Mouse (Mus musculus) thymus, adult 2 months (tissue): ENCODE data around the gene Tlcd1.

Experiments used
- CTCF ChIP-seq: fragments of 200-500 bp; IDR thresholded peaks from 2 replicates; pipeline ENCODE4 v1.5.1; 2012; ENCODE audit warnings: mild to moderate bottlenecking, control low read depth, low read length, moderate library complexity, borderline replicate concordance; ENCODE audit not compliant: control insufficient read depth, poor library complexity, insufficient read depth; ENCODE audit errors: extremely low read depth
- POLR2A ChIP-seq: fragments of 200-500 bp; IDR thresholded peaks from 2 replicates; pipeline ENCODE4 v1.6.1; 2012; ENCODE audit warnings: mild to moderate bottlenecking, low read length, control low read depth, moderate library complexity; ENCODE audit not compliant: control insufficient read depth, poor library complexity, insufficient read depth; ENCODE audit errors: extremely low read depth

GRCm38 (mm10) chr11:78160675-78161074 is 15.8 kb upstream of the Tlcd1 start:
- TF ChIP-seq CTCF (no peak), POLR2A (no peak)
